8 mouse cellular contexts compared by ENCODE assay signal in the genomic region with DNA sequence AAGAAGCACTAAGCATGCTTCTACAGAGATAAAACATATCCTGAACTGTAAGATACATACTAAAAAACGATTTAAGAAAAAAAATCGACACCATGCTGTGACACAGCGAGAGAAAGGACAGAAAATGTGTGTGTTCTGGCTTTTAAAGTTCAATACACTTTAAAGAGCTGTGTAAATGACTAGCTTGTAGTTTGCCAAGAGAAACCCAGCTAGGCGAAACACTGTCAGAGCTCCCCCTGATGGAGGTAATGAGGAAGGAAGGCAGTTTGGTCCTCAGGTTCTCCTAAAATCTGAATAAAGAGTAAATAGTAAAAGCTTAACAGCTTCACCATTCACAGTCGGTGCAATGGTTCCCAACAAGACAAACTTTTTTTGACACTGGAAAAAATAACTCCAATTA.
DNase-seq lines count a peak whose midpoint lies in the region; ATAC-seq and TF ChIP-seq lines count a peak whose summit lies in the region.
"Had no signal": no experiment of that assay in that cellular context is flagged by ENCODE, and none has a peak within 500 bp of the region (broad histone marks: within the 10 kb centered on the region; RNA-seq: fewer than 3 reads in every experiment).

No protein-coding gene starts in this region.

- TF ChIP-seq EP300 in heart, postnatal 0 days (IDR thresholded peaks at IDR 0.05; ENCODE audit: low read depth) = no peak

- no peak overlapping the region for H3K9ac ChIP-seq in heart, postnatal 0 days (replicated peaks; ENCODE audit: low read depth, low read length)
- H3K9ac ChIP-seq: embryonic facial prominence, embryonic 13.5 days had no signal

- no peak overlapping the region for H3K27ac ChIP-seq in heart, postnatal 0 days (ENCODE audit: low read depth)
- H3K27ac ChIP-seq: embryonic facial prominence, embryonic 13.5 days had no signal

- no peaks in the 10 kb centered on the region for H3K36me3 ChIP-seq in heart, postnatal 0 days (replicated peaks; ENCODE audit: control insufficient read depth, insufficient read depth, low read length)
- H3K36me3 ChIP-seq: embryonic facial prominence, embryonic 13.5 days had no signal

- H3K9me3 ChIP-seq in heart, postnatal 0 days (replicated peaks; ENCODE audit: control insufficient read depth, low read length) = no peaks in the 10 kb centered on the region
- H3K9me3 ChIP-seq: embryonic facial prominence, embryonic 13.5 days had no signal

- no peak for ATAC-seq in heart, postnatal 0 days (ENCODE audit: insufficient read depth, low read depth)

- H3K4me3 ChIP-seq in heart, postnatal 0 days (ENCODE audit: low read depth, low read length) = no peak overlapping the region
- H3K4me3 ChIP-seq: embryonic facial prominence, embryonic 13.5 days had no signal

- peak overlapping the region; percentile 23; the same call in 1 of the 2 replicates for H3K4me2 ChIP-seq in heart, postnatal 0 days (ENCODE audit: low read depth, low read length)
- H3K4me2 ChIP-seq: embryonic facial prominence, embryonic 13.5 days had no signal

- H3K27me3 ChIP-seq in heart, postnatal 0 days (ENCODE audit: control insufficient read depth, insufficient read depth, low read length) = no peaks in the 10 kb centered on the region
- H3K27me3 ChIP-seq: embryonic facial prominence, embryonic 13.5 days had no signal

- peak; percentile 62 for TF ChIP-seq CTCF in heart, postnatal 0 days (IDR thresholded peaks at IDR 0.05; ENCODE audit: low read depth)

- DNase-seq in testis, postnatal 10 days (ENCODE audit: low spot score) = peak; percentile 45
- no peak for DNase-seq in testis, postnatal 14 days (ENCODE audit: low spot score)
- DNase-seq in cerebellum, adult 8-10 months = peak; percentile 44
- DNase-seq in heart, postnatal 0 days (ENCODE audit: low spot score) = peak; percentile 8
- DNase-seq in layer of hippocampus, postnatal 14 days (ENCODE audit: low spot score in 2 of 2) = peak; percentile 37 to 72
- peak; percentile 67 for DNase-seq in retina, embryonic 14.5 days (ENCODE audit: low spot score)
- no peak for DNase-seq in T-cell, adult 2 months (ENCODE audit: low spot score)

- H3K4me1 ChIP-seq in heart, postnatal 0 days (ENCODE audit: control insufficient read depth, insufficient read depth) = no peaks in the 10 kb centered on the region
- H3K4me1 ChIP-seq: embryonic facial prominence, embryonic 13.5 days had no signal

- 6% methylated on average over 5 of the region's 5 CpGs for whole genome bisulfite sequencing in heart, postnatal 0 days

Comparison
In these comparisons a context has a peak if more than half of its experiments do, and no peak if none do; other contexts are left out.
1. DNase-seq: peak in testis, postnatal 10 days (single experiment), cerebellum, adult 8-10 months (single experiment), heart, postnatal 0 days (single experiment), layer of hippocampus, postnatal 14 days (2 of 2) and retina, embryonic 14.5 days (single experiment); none in testis, postnatal 14 days (single experiment) and T-cell, adult 2 months (single experiment).